Mouse (Mus musculus): Measurements from ENCODE around the gene Kif4. TPM values are rescaled to one million over a fixed set of nuclear protein-coding genes. Genes with fewer than 3 reads are reported as not detected.

The Kif4 gene
- total RNA-seq, 2 experiments from 2014 or later, result 0.97 to 1.1 TPM

DNA sequence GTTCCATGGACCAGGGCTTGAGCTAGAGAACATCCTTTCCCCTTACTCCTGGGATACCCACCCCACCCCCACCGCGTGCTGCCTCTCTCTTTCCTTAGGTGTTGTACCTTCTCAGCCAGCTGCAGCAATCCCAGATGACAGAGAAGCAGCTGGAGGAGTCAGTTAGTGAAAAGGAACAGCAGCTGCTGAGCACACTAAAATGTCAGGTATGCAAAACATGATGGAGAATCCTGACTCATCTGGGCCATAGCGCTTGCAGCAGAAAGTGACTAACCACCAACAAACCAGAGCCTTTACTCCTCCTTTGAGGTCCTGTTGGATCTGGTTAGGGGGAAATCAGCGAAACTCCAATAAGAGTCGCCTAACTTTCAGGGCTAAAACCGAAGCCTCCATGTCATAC is 90.6 kb downstream of the Kif4 start:
- DNase-seq (ENCODE audit: low spot score in 2 of 2), result no peak
- intact Hi-C loops (cut with DNase I), result no loop called here

GRCm38 (mm10) chrX:100728947-100729346 is 103.4 kb downstream of the Kif4 start:
- DNase-seq (ENCODE audit: low spot score in 2 of 2), result peak in 1 of 2 experiments; percentile 10
- intact Hi-C loops (cut with DNase I), result no loop called here

DNA sequence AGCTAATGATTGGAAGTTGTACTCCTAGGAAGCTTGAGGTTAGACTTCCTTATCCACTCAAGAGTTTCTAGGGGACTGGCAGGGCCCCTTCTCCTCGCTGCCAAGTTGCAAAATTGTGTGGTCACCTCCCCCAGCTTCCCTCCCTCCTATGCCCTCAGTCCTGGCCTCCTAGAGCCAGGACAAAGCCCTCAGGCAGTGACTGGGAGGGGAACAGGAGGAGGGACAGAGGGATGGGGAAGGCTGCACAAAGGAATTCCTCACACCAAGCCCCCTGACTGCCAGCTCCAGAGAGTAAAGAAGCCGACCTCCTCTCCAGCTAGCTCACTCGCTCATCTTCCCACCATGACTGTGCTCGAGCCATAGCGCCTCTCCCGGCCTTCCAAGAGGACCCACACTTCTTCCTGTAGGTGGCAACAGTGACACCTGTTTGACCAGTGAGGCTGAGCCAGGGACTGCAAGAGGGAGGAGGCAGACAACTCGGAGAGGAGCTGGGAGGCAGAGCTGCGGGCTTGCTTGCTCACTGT is 104.2 kb downstream of the Kif4 start, which contains the start of gene Gdpd2:
Gdpd2 (plus strand) TSS at position 209 of the 524 bp plus-strand sequence.
- intact Hi-C loops (cut with DNase I), result loop anchor here (10.0 kb wide), 1 partner anchor 105 kb away; the partner anchor contains the start of genes Kif4 and Pdzd11
- peak; percentile 5 to 25 for DNase-seq (ENCODE audit: low spot score in 2 of 2)

DNA sequence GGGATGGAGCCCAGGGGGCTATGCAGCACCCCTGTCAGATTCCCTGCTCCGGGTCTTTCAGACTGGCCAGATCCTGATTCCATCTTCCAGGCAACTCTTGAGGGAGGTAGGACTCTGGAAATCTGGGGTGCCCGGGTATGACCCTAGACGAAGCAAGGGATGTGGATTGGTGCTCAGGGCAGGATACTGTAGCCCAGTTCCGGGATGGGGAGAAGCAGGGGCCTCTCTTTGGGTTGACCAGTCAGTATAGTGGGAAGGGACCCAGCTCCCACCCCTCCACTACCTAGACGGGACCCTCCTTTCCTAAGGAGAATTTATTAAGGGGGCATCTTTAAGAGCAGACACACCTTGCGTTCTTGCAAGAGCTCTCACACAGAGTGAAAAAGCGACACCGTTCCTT is 104.7 kb downstream of the Kif4 start:
- no peak for DNase-seq (ENCODE audit: low spot score in 2 of 2)
- intact Hi-C loops (cut with DNase I), result loop anchor here (10.0 kb wide), 1 partner anchor 105 kb away; the partner anchor contains the start of genes Kif4 and Pdzd11

DNA sequence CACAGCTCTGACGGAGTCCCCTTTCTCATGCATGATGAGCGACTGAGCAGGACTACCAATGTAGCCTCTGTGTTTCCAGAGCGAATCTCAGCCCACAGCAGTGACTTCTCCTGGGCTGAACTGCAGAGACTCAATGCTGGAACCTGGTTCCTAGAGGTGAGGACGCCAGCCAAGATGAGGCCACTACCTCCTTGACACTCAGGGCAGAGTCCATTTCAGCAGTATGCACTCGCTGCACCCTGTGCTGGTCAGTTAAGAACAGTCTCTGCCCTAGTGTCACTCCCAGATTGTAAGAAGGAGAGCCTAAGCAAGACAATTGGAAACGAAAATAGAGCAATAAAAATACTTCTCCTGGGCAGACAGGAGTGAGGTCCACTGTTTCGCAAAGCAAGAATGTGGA is 108.8 kb downstream of the Kif4 start:
- DNase-seq (ENCODE audit: low spot score in 2 of 2), result no peak
- intact Hi-C loops (cut with DNase I), result loop anchor here (10.0 kb wide), 1 partner anchor 110 kb away; the partner anchor contains the start of genes Kif4 and Pdzd11

- intact Hi-C loops (cut with DNase I), result loop anchor here (10.0 kb wide), 1 partner anchor 114 kb away; the partner anchor contains the start of genes Kif4 and Pdzd11
- peak; percentile 72 to 74 for DNase-seq (ENCODE audit: low spot score in 2 of 2)
Observed at GRCm38 (mm10) chrX:100738918-100739317, 113.4 kb downstream of the Kif4 start.

DNA sequence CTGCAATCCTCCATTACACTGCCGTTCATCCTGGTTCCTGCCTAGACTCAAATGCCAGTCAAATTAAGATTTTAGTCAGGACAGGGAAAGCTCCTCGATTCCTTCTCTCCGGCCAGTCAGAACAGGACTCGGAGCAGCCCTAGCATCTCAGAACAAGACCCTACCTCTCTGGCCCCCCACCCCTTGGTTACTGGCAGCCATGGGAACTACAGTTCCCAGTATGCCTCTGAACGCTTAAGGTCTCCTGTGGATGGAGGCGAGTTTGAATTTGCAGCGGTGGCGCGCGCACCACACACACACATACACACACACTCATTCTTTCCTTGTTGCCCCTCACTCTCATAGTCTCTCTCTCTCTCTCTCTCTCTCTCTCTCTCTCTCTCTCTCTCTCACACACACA is 113.9 kb downstream of the Kif4 start:
- intact Hi-C loops (cut with DNase I), result loop anchor here (10.0 kb wide), 1 partner anchor 115 kb away; the partner anchor contains the start of genes Kif4 and Pdzd11
- DNase-seq (ENCODE audit: low spot score in 2 of 2), result peak in 1 of 2 experiments; percentile 19

- peak; percentile 17 to 20 for DNase-seq (ENCODE audit: low spot score in 2 of 2)
- intact Hi-C loops (cut with DNase I), result no loop called here
Observed at GRCm38 (mm10) chrX:100740785-100741184, 115.2 kb downstream of the Kif4 start.

- peak; percentile 85 to 89 for DNase-seq (ENCODE audit: low spot score in 2 of 2)
- intact Hi-C loops (cut with DNase I), result no loop called here
Observed at GRCm38 (mm10) chrX:100741940-100742339, 116.4 kb downstream of the Kif4 start.

DNA sequence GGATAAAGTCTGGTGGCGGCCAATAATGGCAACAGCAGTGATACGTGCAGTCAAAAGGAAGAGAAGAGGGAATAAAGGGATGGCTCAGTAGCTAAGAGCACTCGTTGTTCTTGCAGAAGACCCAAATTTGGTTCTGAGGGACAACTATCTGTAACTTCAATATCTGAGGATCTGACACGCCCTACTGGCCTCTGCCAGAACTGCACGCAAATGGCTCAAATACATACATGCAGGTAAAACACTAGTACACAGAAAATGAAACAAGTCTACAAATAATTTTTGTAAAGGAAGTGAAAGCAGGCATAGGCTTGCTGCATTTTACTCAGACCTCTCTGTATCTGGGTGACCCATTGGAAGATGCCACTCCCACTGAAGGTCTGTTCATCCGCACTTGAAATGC is 140.3 kb downstream of the Kif4 start:
- DNase-seq (ENCODE audit: low spot score in 2 of 2), result no peak
- intact Hi-C loops (cut with DNase I), result no loop called here

DNA sequence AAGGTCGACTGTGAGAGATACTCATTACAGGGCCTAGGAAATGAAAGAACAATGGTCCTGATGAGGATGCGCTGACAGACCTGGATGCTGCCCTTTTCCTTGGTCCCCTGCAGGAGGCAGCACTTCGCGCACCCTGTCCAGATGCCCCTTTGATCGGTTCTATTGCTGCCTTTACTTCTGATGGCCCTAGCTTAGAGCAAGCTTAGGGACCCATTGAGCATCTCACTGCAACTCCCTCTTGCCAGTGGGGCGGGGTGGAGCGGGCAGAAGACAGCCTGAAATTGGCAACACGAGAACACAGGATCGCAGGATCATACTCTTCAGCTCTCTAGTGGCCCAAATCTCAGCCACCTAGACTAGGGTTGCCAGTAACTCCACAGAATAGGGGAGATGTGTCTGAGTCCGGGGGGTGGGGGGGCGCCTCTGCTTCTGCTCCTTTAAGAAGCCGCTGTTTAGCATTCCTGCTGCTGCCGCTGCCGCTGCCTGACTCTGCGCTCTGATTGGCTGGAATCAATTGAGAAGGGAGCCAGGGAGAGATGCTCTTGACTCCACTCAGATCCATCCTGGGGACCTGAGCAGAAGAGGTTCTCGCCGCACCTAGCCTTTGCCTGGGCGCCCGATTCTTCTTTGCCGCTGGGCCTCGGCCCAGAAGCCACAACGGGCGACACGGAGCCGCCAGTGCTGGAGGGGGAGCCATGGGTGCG is 141.8 kb downstream of the Kif4 start, which contains the start of gene Dlg3:
Dlg3 (plus strand) TSS at position 542 of the 704 bp plus-strand sequence.
- intact Hi-C loops (cut with DNase I), result no loop called here
- DNase-seq (ENCODE audit: low spot score in 2 of 2), result peak; percentile 75 to 76

GRCm38 (mm10) chrX:100767885-100768626 is 142.5 kb downstream of the Kif4 start:
- DNase-seq (ENCODE audit: low spot score in 2 of 2), result no peak
- intact Hi-C loops (cut with DNase I), result no loop called here

- DNase-seq (ENCODE audit: low spot score in 2 of 2), result no peak
- intact Hi-C loops (cut with DNase I), result no loop called here
Observed at GRCm38 (mm10) chrX:100769281-100769680, 143.7 kb downstream of the Kif4 start.

- intact Hi-C loops (cut with DNase I), result loop anchor here (10.0 kb wide), 1 partner anchor 170 kb away; no protein-coding TSS in a partner anchor
- DNase-seq (ENCODE audit: low spot score in 2 of 2), result peak; percentile 25 to 28
Observed at GRCm38 (mm10) chrX:100774341-100774811, 148.8 kb downstream of the Kif4 start.

- intact Hi-C loops (cut with DNase I), result loop anchor here (10.0 kb wide), 1 partner anchor 169 kb away; no protein-coding TSS in a partner anchor
- DNase-seq (ENCODE audit: low spot score in 2 of 2), result no peak
Observed at GRCm38 (mm10) chrX:100775405-100775804, 149.9 kb downstream of the Kif4 start.

DNA sequence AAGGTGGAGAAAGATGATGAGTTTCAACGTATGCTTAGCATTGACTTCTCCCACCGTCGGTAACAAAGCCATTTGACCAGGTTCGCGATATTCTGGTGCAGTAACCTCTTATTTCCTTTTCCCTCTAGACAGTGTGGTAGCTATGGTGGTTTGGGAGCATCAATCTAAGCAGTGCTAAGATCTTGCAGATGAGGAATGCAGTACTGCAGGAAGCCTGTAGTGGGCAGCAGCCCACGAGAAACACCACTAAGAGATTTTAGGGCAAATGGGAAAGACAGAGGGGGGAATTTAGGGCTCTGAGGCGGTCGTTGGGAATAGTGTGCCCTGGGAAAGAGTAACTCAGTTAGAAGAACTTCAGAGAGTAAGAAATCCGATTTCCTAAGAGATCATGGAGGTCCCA is 151.0 kb downstream of the Kif4 start:
- peak; percentile 65 to 66 for DNase-seq (ENCODE audit: low spot score in 2 of 2)
- intact Hi-C loops (cut with DNase I), result loop anchor here (10.0 kb wide), 1 partner anchor 168 kb away; no protein-coding TSS in a partner anchor
